Mouse (Mus musculus): ENCODE measurements around the gene Ric1. TPM values are rescaled to one million over a fixed set of nuclear protein-coding genes. Genes with fewer than 3 reads are reported as not detected.

Gene Ric1
- polyA plus RNA-seq, 1 experiment from 2014 or later = 19.3 TPM

GRCm38 (mm10) chr19:29641510-29641909 lies 119.4 kb downstream of the Ric1 start:
- peak; percentile 28; the same call in 1 of the 2 replicates for ATAC-seq (ENCODE audit: low FRiP score, low TSS enrichment)
- Histone ChIP-seq H3K27ac (ENCODE audit: low read depth, low read length) (peak overlapping the region; percentile 47; the same call in 1 of the 2 replicates), H3K36me3 (ENCODE audit: control insufficient read depth, insufficient read depth, low read length) (peaks cover 16% of the 10 kb centered on the region), H3K9ac (ENCODE audit: low read depth, low read length) (no peak overlapping the region; the same call in 1 of the 2 replicates), H3K27me3 (ENCODE audit: control insufficient read depth, insufficient read depth, low read length) (no peaks in the 10 kb centered on the region), H3K4me3 (ENCODE audit: low read length) (no peak overlapping the region), H3K9me3 (ENCODE audit: control insufficient read depth, low read length) (0 out of 2 replicates have a peak, but pooled peaks cover 2% of the 10 kb centered on the region), H3K4me1 (ENCODE audit: control insufficient read depth, insufficient read depth, low read length) (peaks cover 16% of the 10 kb centered on the region), H3K4me2 (replicated peaks; ENCODE audit: low read depth, low read length) (peak overlapping the region; percentile 21; the same call in 1 of the 2 replicates)
- WGBS = 53% methylated on average over 5 of the region's 5 CpGs

GRCm38 (mm10) chr19:29642211-29642610 lies 120.1 kb downstream of the Ric1 start:
- H3K4me2 ChIP-seq (replicated peaks; ENCODE audit: low read depth, low read length) = no peak overlapping the region
- H3K36me3 ChIP-seq (ENCODE audit: control insufficient read depth, insufficient read depth, low read length) = peaks cover 11% of the 10 kb centered on the region
- H3K4me3 ChIP-seq (ENCODE audit: low read length) = no peak overlapping the region
- peaks cover 16% of the 10 kb centered on the region for H3K4me1 ChIP-seq (ENCODE audit: control insufficient read depth, insufficient read depth, low read length)
- H3K9ac ChIP-seq (ENCODE audit: low read depth, low read length) = no peak overlapping the region
- ATAC-seq (ENCODE audit: low FRiP score, low TSS enrichment) = no peak
- H3K9me3 ChIP-seq (ENCODE audit: control insufficient read depth, low read length) = 0 out of 2 replicates have a peak, but pooled peaks cover 2% of the 10 kb centered on the region
- H3K27me3 ChIP-seq (ENCODE audit: control insufficient read depth, insufficient read depth, low read length) = no peaks in the 10 kb centered on the region
- WGBS = 23% methylated on average over 6 of the region's 6 CpGs
- H3K27ac ChIP-seq (ENCODE audit: low read depth, low read length) = no peak overlapping the region

- Histone ChIP-seq H3K27me3 (ENCODE audit: control insufficient read depth, insufficient read depth, low read length) (no peaks in the 10 kb centered on the region), H3K27ac (ENCODE audit: low read depth, low read length) (no peak overlapping the region), H3K4me2 (replicated peaks; ENCODE audit: low read depth, low read length) (no peak overlapping the region), H3K9ac (ENCODE audit: low read depth, low read length) (no peak overlapping the region), H3K4me1 (ENCODE audit: control insufficient read depth, insufficient read depth, low read length) (peaks cover 16% of the 10 kb centered on the region), H3K9me3 (ENCODE audit: control insufficient read depth, low read length) (0 out of 2 replicates have a peak, but pooled peaks cover 2% of the 10 kb centered on the region), H3K4me3 (ENCODE audit: low read length) (no peak overlapping the region), H3K36me3 (ENCODE audit: control insufficient read depth, insufficient read depth, low read length) (peaks cover 11% of the 10 kb centered on the region)
- ATAC-seq (ENCODE audit: low FRiP score, low TSS enrichment) = no peak
- 83% methylated on average over 11 of the region's 11 CpGs for WGBS
These were observed 121.3 kb downstream of the Ric1 start for GRCm38 (mm10) chr19:29643194-29643922.

- Histone ChIP-seq H3K9ac (ENCODE audit: low read depth, low read length) (no peak overlapping the region), H3K4me2 (replicated peaks; ENCODE audit: low read depth, low read length) (no peak overlapping the region), H3K36me3 (ENCODE audit: control insufficient read depth, insufficient read depth, low read length) (peaks cover 11% of the 10 kb centered on the region), H3K27me3 (ENCODE audit: control insufficient read depth, insufficient read depth, low read length) (no peaks in the 10 kb centered on the region), H3K4me1 (ENCODE audit: control insufficient read depth, insufficient read depth, low read length) (peaks cover 16% of the 10 kb centered on the region), H3K4me3 (ENCODE audit: low read length) (no peak overlapping the region), H3K9me3 (ENCODE audit: control insufficient read depth, low read length) (0 out of 2 replicates have a peak, but pooled peaks cover 2% of the 10 kb centered on the region), H3K27ac (ENCODE audit: low read depth, low read length) (no peak overlapping the region)
- 95% methylated on average over 6 of the region's 6 CpGs for WGBS
- no peak for ATAC-seq (ENCODE audit: low FRiP score, low TSS enrichment)
These were observed 122.7 kb downstream of the Ric1 start for GRCm38 (mm10) chr19:29644747-29645146.

- peak within 1 kb of the TSS; percentile 84 for H3K4me3 ChIP-seq (ENCODE audit: low read length)
- H3K36me3 ChIP-seq (ENCODE audit: control insufficient read depth, insufficient read depth, low read length) = peaks cover 11% of the 10 kb centered on the region
- 0 out of 2 replicates have a peak, but pooled peaks cover 2% of the 10 kb centered on the region for H3K9me3 ChIP-seq (ENCODE audit: control insufficient read depth, low read length)
- ATAC-seq (ENCODE audit: low FRiP score, low TSS enrichment) = peak; percentile 95
- H3K27me3 ChIP-seq (ENCODE audit: control insufficient read depth, insufficient read depth, low read length) = no peaks in the 10 kb centered on the region
- peak within 1 kb of the TSS; percentile 74 for H3K27ac ChIP-seq (ENCODE audit: low read depth, low read length)
- peak within 1 kb of the TSS; percentile 59 for H3K4me2 ChIP-seq (replicated peaks; ENCODE audit: low read depth, low read length)
- H3K4me1 ChIP-seq (ENCODE audit: control insufficient read depth, insufficient read depth, low read length) = no peaks in the 10 kb centered on the region
- peak within 1 kb of the TSS; percentile 86 for H3K9ac ChIP-seq (ENCODE audit: low read depth, low read length)
- under 1% methylated on average over 86 of the region's 90 CpGs for WGBS
These were observed 125.8 kb downstream of the Ric1 start, which contains the start of gene Ermp1 for GRCm38 (mm10) chr19:29647651-29648549. Gene Ermp1 (minus strand): TSS chr19:29648415.

DNA sequence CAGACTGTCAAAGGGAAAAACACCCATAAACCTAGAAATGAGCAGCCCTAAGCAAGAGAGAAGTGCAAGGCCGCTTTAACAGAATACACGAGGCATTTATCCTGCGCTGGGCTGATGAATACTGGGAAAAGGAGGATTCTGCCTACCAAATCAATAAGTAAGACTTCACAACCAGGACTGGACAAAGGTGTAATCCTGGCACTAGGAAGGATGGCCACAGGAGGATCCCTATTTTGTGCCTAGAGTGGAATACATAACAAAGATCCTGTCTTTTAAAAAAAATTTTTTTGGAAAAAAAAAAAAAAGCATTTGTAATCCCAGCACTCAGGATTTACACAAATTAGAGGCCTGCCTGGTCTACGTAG lies 126.5 kb downstream of the Ric1 start:
- WGBS = 33% methylated on average over 4 of the region's 4 CpGs
- no peak overlapping the region for H3K9ac ChIP-seq (ENCODE audit: low read depth, low read length)
- peaks cover 11% of the 10 kb centered on the region for H3K36me3 ChIP-seq (ENCODE audit: control insufficient read depth, insufficient read depth, low read length)
- no peak overlapping the region for H3K4me2 ChIP-seq (replicated peaks; ENCODE audit: low read depth, low read length)
- H3K9me3 ChIP-seq (ENCODE audit: control insufficient read depth, low read length) = 0 out of 2 replicates have a peak, but pooled peaks cover 2% of the 10 kb centered on the region
- peak overlapping the region; percentile 84; the same call in 1 of the 2 replicates for H3K4me3 ChIP-seq (ENCODE audit: low read length)
- no peak for ATAC-seq (ENCODE audit: low FRiP score, low TSS enrichment)
- no peak overlapping the region for H3K27ac ChIP-seq (ENCODE audit: low read depth, low read length)
- no peaks in the 10 kb centered on the region for H3K27me3 ChIP-seq (ENCODE audit: control insufficient read depth, insufficient read depth, low read length)
- no peaks in the 10 kb centered on the region for H3K4me1 ChIP-seq (ENCODE audit: control insufficient read depth, insufficient read depth, low read length)

GRCm38 (mm10) chr19:29649683-29650082 lies 127.6 kb downstream of the Ric1 start:
- no peak for ATAC-seq (ENCODE audit: low FRiP score, low TSS enrichment)
- H3K4me3 ChIP-seq (ENCODE audit: low read length) = no peak overlapping the region
- H3K36me3 ChIP-seq (ENCODE audit: control insufficient read depth, insufficient read depth, low read length) = peaks cover 9% of the 10 kb centered on the region
- H3K4me2 ChIP-seq (replicated peaks; ENCODE audit: low read depth, low read length) = no peak overlapping the region
- WGBS = 96% methylated on average over 1 of the region's 1 CpGs
- 0 out of 2 replicates have a peak, but pooled peaks cover 2% of the 10 kb centered on the region for H3K9me3 ChIP-seq (ENCODE audit: control insufficient read depth, low read length)
- no peaks in the 10 kb centered on the region for H3K4me1 ChIP-seq (ENCODE audit: control insufficient read depth, insufficient read depth, low read length)
- H3K9ac ChIP-seq (ENCODE audit: low read depth, low read length) = no peak overlapping the region
- no peaks in the 10 kb centered on the region for H3K27me3 ChIP-seq (ENCODE audit: control insufficient read depth, insufficient read depth, low read length)
- no peak overlapping the region for H3K27ac ChIP-seq (ENCODE audit: low read depth, low read length)

- Histone ChIP-seq H3K9me3 (ENCODE audit: control insufficient read depth, low read length) (no peaks in the 10 kb centered on the region), H3K27me3 (ENCODE audit: control insufficient read depth, insufficient read depth, low read length) (no peaks in the 10 kb centered on the region), H3K4me3 (ENCODE audit: low read length) (no peak overlapping the region), H3K4me1 (ENCODE audit: control insufficient read depth, insufficient read depth, low read length) (no peaks in the 10 kb centered on the region), H3K36me3 (ENCODE audit: control insufficient read depth, insufficient read depth, low read length) (no peaks in the 10 kb centered on the region), H3K27ac (ENCODE audit: low read depth, low read length) (no peak overlapping the region), H3K4me2 (replicated peaks; ENCODE audit: low read depth, low read length) (no peak overlapping the region), H3K9ac (ENCODE audit: low read depth, low read length) (no peak overlapping the region)
- WGBS = 86% methylated on average over 9 of the region's 9 CpGs
- ATAC-seq (ENCODE audit: low FRiP score, low TSS enrichment) = no peak
These were observed 131.7 kb downstream of the Ric1 start for GRCm38 (mm10) chr19:29653768-29654265.

Data from kidney, embryonic 14.5 days (tissue).